Mouse (Mus musculus) hematopoietic stem cell, adult 5-6 weeks (primary cell): ENCODE results near the gene Diexf. TPM values are rescaled to one million over a fixed set of nuclear protein-coding genes. Genes with fewer than 3 reads are reported as not detected.
A peak's percentile ranks its signal among the peaks of the same experiment; 100 is the strongest.

ENCODE experiments used
- ATAC-seq, 2 experiments: fragments of 125-278 bp in 1 of 2; replicated peaks in 1 of 2; 2 replicates each; pipeline ENCODE4 v1.8.0; 2016 to 2017; ENCODE audit warnings: inconsistent platforms in 2 of 2, mild to moderate bottlenecking in 2 of 2, moderate number of reproducible peaks in 2 of 2, low read depth in 1 of 2, moderate TSS enrichment in 1 of 2; ENCODE audit not compliant: low FRiP score in 2 of 2, poor library complexity in 2 of 2, severe bottlenecking in 2 of 2, insufficient read depth in 1 of 2, low TSS enrichment in 1 of 2
- total RNA-seq: library from RNA; stranded (forward); fragments of 172-1452, 232-1000 nt; gene quantifications from 2 replicates; pipeline ENCODE4 v1.2.3, GENCODE M21; 2017

Diexf gene
- total RNA-seq: 13.9 and 19.6 TPM in 2 replicates

GRCm38 (mm10) chr1:193129786-193130455 is at the start of gene Diexf:
Gene Diexf, minus strand, starts transcription at chr1:193130272.
- peak; percentile 92 to 95 for ATAC-seq

DNA sequence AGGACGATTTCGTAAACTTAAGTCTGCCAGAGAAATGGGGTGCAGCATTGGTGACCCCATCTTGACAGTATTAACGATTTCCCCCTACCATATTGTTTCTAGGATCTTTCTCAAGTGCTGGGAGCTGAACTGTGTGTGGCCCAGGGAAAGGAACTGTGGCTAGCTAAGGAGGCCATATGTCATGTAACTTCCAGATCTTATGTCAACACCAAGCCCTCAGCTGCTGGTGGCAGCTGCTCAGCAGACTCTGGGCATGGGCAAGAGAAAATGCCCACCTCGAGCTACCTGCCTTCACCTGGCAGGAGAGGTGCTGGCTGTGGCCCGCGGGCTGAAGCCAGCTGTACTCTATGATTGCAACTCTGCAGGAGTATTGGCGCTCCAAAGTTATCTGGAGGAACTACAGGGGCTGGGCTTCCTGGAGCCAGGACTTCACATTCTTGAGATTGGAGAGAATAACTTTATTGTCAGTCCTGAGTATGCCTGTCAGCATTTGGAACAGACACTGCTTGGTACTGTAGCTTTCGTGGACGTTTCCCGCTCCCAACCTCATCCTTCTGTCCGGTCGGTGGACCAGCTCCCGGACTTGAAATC is 44.2 kb upstream of the Diexf start:
- no peak for ATAC-seq

GRCm38 (mm10) chr1:193173810-193174129 is 43.7 kb upstream of the Diexf start:
- ATAC-seq: no peak

- peak; percentile 92 to 94 for ATAC-seq
Measured at GRCm38 (mm10) chr1:193172991-193173809, 43.1 kb upstream of the Diexf start.

GRCm38 (mm10) chr1:193169856-193170255 is 39.8 kb upstream of the Diexf start:
- peak in 1 of 2 experiments; percentile 12; a peak in 1 of 4 replicates for ATAC-seq

- no peak for ATAC-seq
Measured at GRCm38 (mm10) chr1:193169228-193169627, 39.2 kb upstream of the Diexf start.

DNA sequence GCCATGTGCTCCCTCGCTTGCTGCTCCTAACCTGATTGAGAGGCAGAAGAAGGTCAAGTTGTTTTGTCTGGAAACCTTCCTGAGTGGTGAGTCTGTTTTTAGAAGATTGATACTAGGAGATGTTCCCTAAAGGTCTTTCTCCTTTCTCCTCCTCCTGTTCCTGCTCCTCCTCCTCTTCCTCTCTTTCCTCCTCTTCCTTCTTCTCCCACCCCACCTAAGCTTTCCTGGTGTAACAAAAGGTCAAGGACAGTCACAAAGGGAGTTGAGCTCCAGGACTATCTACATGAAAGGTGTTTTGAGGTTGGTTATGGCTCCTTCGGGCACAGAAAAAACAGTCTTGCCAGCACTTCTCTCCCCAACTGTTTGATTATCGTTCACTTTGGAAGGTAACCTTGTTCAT is 37.7 kb upstream of the Diexf start, which contains the start of gene A130010J15Rik:
Gene A130010J15Rik, plus strand, starts transcription at position 301 of the 400 bp plus-strand sequence.
- ATAC-seq: no peak

DNA sequence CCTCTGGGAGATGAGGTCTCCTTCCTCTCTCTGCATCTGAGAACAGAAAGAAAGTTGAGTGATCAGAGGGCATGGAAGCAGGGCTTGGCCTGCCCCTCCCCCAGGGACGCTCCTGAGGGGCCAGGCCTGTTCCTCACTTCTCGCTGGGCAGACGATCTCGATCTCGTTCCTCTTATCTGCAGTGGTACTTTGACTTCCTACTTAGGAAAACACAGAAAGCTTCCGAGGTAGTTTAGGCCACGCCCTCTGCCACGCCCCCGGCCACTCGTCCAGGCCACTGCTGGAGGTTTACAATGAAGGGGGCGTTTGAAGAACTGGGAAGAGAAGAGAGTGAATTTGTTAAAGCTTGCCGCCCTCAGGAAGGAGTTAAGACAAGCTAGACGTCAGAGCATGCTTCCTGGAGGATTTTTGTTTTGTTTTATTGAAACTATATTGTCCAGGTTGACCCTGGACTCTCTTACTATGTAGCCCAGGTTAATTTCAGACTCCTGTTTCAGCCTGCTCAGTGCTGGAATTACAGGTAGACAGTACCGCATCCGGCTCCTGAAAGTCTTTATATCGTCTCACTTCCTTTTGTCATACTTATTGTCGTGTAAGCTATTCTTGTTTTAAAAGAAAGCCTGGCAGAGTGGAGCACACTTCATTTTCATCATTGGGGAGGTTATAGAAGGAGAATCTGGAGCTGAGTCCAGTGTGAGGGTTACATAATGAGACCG is 30.4 kb upstream of the Diexf start:
- peak; percentile 79 to 86 for ATAC-seq

- no peak for ATAC-seq
Measured at GRCm38 (mm10) chr1:193159613-193160012, 29.5 kb upstream of the Diexf start.

DNA sequence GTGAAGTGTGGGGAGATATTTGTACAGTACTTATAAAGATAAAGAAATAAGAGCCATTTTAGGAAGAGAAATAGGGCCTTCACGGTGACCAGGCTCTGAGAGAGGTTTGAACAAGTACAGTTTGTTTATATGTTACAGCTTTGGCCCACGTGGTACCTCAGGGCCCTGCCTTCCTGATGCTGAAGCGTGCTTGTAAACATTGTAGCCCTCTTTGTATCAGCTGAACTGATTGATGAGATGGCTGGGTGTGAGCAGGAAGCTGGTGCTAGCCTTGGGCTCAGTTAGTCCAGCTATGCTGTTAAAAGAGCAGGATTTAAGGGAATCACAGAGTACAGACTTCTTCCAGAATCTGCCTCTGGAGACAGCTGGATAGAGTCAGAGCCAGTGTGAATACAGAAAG is 29.1 kb upstream of the Diexf start:
- no peak for ATAC-seq

- no peak for ATAC-seq
Measured at GRCm38 (mm10) chr1:193157111-193157492, 27.0 kb upstream of the Diexf start.

- ATAC-seq: peak; percentile 29 to 46
Measured at GRCm38 (mm10) chr1:193156316-193157110, 26.4 kb upstream of the Diexf start.

DNA sequence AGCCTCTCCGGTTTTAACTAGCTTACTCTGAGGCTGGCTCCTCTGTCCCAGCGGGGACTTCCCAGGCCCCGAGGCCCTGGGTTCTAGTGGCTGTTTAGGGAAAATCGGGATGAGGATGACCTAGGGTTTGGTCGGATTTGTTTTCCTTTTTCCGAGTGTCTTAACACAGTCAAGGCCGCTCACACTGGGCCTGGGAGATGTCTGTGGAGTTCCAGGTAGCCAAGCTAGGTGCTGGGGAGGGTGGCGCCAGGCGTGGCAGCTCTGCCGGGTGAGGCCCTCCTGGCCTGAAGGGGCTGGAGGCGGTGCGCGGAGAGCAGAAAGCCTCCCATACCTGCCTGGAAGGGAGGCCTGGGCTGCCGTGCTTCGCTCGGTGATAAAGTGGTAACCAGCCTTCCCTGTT is 23.5 kb upstream of the Diexf start:
- ATAC-seq: no peak

GRCm38 (mm10) chr1:193152872-193153271 is 22.8 kb upstream of the Diexf start, which contains the start of gene Irf6:
Gene Irf6, plus strand, starts transcription at chr1:193153111.
- ATAC-seq: peak; percentile 90 to 91

DNA sequence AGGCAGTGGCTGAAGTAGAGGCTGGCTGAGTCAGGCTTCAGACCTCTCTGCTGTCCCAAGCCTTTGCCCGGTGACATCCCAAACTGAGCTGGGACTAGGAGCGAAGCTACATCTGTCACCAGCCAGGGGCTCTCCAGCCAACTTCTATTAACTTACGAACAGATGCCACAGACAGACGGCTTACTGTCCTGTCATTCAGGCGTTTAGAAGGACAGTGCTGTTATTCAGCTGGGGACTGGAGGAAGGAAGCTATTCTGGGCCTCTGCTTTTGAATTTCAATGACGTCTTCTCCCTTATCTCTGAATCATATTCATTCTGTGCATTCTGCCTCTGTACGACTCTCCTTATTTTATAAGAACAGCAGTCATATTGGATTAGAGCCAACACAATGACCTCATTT is 21.1 kb upstream of the Diexf start:
- no peak for ATAC-seq

DNA sequence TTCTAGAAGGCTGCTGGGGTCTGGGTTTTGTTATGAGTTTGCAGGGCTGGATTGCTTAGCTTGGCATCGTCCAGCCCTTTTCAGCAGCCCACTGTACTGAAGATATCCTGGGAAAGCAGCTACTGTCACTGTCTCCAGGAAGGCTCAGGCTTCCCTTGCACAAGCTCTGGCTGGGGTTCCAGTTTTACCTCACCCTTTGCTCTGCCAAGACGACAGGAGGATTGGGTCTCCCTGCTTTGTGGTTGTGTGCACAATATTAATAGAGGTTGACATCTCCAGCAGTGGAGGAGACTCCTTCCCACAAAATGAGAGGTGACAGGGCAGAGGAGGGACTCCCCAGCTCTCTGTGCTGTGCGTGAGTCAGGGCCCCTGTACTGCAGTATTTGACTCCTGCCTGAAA is 19.2 kb upstream of the Diexf start:
- ATAC-seq: no peak

DNA sequence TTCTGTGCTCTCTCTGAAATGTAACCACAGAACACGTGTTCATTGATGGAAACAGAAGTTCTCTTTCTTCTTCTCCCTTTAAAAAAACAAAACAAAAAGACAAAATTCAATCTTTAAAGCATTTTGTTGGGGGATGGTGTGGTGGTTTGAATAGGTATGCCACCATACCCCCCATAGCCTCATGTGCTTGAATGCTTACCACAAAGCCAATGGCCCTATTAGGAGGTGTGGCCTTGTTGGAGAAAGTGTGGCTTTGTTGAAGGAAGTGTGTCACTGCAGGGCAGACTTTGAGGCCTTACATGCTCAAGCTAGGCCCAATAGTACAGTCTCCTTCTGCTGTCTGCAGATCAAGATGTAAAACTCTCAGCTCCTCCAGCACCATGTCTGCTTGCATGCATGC is 16.3 kb upstream of the Diexf start:
- ATAC-seq: no peak
